Mouse (Mus musculus): ENCODE data around the gene Itgb6. TPM values are rescaled to one million over a fixed set of nuclear protein-coding genes. Genes with fewer than 3 reads are reported as not detected.

The Itgb6 gene
- 1.8 and 11.7 TPM in 2 replicates for polyA plus RNA-seq (2012; rRNA removed)

DNA sequence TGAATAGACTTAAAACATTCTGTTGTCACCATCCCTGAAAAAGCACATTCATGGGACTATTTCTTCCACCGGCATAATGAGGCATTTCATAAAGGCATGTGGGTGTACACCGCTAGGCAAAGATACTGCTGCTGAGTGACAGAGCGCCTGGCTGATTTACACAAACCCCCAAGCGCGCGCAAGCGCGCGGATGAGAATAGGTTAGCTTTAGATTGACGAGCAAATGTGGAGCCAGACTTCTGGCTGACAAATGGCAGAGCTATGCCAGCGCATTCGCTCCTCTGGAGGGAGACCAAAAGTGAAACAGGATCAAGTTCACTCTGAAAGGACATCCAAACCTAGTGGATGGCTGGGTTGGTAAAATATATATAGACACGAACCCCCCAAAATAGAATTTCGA lies at the start of gene Itgb6:
Gene Itgb6, minus strand, starts transcription at position 130 of the 400 bp plus-strand sequence.
- WGBS, result 90% methylated on average over 14 of the region's 14 CpGs
- no peak within 1 kb of the TSS for H3K27ac ChIP-seq (ENCODE audit: insufficient read depth, low read depth, low read length)
- no peaks in the 10 kb centered on the region for H3K36me3 ChIP-seq (ENCODE audit: control insufficient read depth, insufficient read depth, low read length)
- no peak within 1 kb of the TSS for H3K4me3 ChIP-seq (ENCODE audit: low read depth, low read length)
- TF ChIP-seq POLR2A (IDR thresholded peaks at IDR 0.05; ENCODE audit: low read depth, low read length) (no peak), CTCF (IDR thresholded peaks at IDR 0.05; ENCODE audit: extremely low read depth, insufficient read length, insufficient replicate concordance, low read depth, low read length) (no peak)
- no peaks in the 10 kb centered on the region for H3K4me1 ChIP-seq (ENCODE audit: control insufficient read depth, insufficient read depth, insufficient read length, low read length)
- no peaks in the 10 kb centered on the region for H3K27me3 ChIP-seq (ENCODE audit: control insufficient read depth, insufficient read depth, low read length)

DNA sequence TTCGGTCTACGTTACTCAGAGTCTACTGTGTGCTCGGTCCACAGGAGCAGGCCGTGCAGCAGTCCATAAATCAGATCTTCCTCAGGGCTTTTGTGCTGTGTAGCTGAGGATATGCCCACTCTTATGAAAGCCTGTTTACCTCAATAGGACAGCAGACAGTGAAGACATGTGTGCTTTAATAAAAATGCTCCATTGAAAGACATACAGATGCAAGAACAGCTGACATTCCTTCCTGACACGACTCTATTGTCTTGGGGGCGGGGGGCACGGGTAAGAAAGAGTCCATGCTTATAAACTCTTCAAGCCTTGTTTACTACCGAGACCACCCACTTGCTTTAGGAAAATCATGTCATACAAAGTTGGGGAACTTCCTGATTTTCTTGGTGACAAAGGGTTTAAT lies 44.0 kb upstream of the Itgb6 start:
- Histone ChIP-seq H3K27me3 (ENCODE audit: control insufficient read depth, insufficient read depth, low read length) (no peaks in the 10 kb centered on the region), H3K36me3 (ENCODE audit: control insufficient read depth, insufficient read depth, low read length) (peaks cover 1% of the 10 kb centered on the region; the same call in 1 of the 2 replicates), H3K4me3 (ENCODE audit: low read depth, low read length) (no peak overlapping the region), H3K4me1 (ENCODE audit: control insufficient read depth, insufficient read depth, insufficient read length, low read length) (no peaks in the 10 kb centered on the region), H3K27ac (ENCODE audit: insufficient read depth, low read depth, low read length) (no peak overlapping the region)
- no peak for TF ChIP-seq POLR2A (IDR thresholded peaks at IDR 0.05; ENCODE audit: low read depth, low read length)
- 86% methylated on average over 8 of the region's 8 CpGs for WGBS

GRCm38 (mm10) chr2:60756218-60756617 lies 33.8 kb upstream of the Itgb6 start:
- no peak overlapping the region for H3K27ac ChIP-seq (ENCODE audit: insufficient read depth, low read depth, low read length)
- no peak overlapping the region for H3K4me3 ChIP-seq (ENCODE audit: low read depth, low read length)
- 0 out of 2 replicates have a peak, but pooled peaks cover 3% of the 10 kb centered on the region for H3K36me3 ChIP-seq (ENCODE audit: control insufficient read depth, insufficient read depth, low read length)
- 91% methylated on average over 9 of the region's 9 CpGs for WGBS
- no peaks in the 10 kb centered on the region for H3K27me3 ChIP-seq (ENCODE audit: control insufficient read depth, insufficient read depth, low read length)
- H3K4me1 ChIP-seq (ENCODE audit: control insufficient read depth, insufficient read depth, insufficient read length, low read length), result no peaks in the 10 kb centered on the region
- TF ChIP-seq POLR2A (IDR thresholded peaks at IDR 0.05; ENCODE audit: low read depth, low read length) (no peak), CTCF (IDR thresholded peaks at IDR 0.05; ENCODE audit: extremely low read depth, insufficient read length, insufficient replicate concordance, low read depth, low read length) (no peak)

GRCm38 (mm10) chr2:60755101-60755500 lies 32.7 kb upstream of the Itgb6 start:
- no peak overlapping the region for H3K27ac ChIP-seq (ENCODE audit: insufficient read depth, low read depth, low read length)
- no peak for TF ChIP-seq CTCF (IDR thresholded peaks at IDR 0.05; ENCODE audit: extremely low read depth, insufficient read length, insufficient replicate concordance, low read depth, low read length)
- TF ChIP-seq POLR2A (IDR thresholded peaks at IDR 0.05; ENCODE audit: low read depth, low read length), result no peak
- H3K4me1 ChIP-seq (ENCODE audit: control insufficient read depth, insufficient read depth, insufficient read length, low read length), result no peaks in the 10 kb centered on the region
- H3K4me3 ChIP-seq (ENCODE audit: low read depth, low read length), result no peak overlapping the region
- H3K36me3 ChIP-seq (ENCODE audit: control insufficient read depth, insufficient read depth, low read length), result 0 out of 2 replicates have a peak, but pooled peaks cover 3% of the 10 kb centered on the region
- H3K27me3 ChIP-seq (ENCODE audit: control insufficient read depth, insufficient read depth, low read length), result no peaks in the 10 kb centered on the region
- 99% methylated on average over 7 of the region's 7 CpGs for WGBS

DNA sequence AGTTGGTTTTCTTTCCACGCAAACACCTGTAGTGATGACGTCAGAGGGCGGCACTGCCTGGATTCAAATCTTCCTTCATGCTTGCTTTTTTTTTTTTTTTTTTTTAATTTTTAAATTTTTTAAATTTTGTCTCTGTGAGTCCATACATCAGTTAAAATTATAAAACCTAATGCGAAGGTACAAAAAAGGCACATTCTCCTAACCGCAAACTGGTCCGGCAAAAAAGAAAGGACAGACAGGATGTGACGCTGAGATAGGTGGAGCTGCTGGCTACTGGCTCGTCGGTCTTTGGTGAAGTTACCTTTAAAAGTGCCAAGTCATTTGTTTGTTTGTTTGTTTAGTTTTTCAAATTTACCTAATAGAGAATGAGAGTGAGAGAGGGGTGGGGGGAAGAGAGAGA lies 28.8 kb upstream of the Itgb6 start:
- Histone ChIP-seq H3K4me3 (ENCODE audit: low read depth, low read length) (no peak overlapping the region), H3K4me1 (ENCODE audit: control insufficient read depth, insufficient read depth, insufficient read length, low read length) (no peaks in the 10 kb centered on the region), H3K36me3 (ENCODE audit: control insufficient read depth, insufficient read depth, low read length) (0 out of 2 replicates have a peak, but pooled peaks cover 3% of the 10 kb centered on the region), H3K27ac (ENCODE audit: insufficient read depth, low read depth, low read length) (no peak overlapping the region), H3K27me3 (ENCODE audit: control insufficient read depth, insufficient read depth, low read length) (no peaks in the 10 kb centered on the region)
- TF ChIP-seq POLR2A (IDR thresholded peaks at IDR 0.05; ENCODE audit: low read depth, low read length), result no peak
- no peak for TF ChIP-seq CTCF (IDR thresholded peaks at IDR 0.05; ENCODE audit: extremely low read depth, insufficient read length, insufficient replicate concordance, low read depth, low read length)
- 92% methylated on average over 9 of the region's 9 CpGs for WGBS

GRCm38 (mm10) chr2:60750591-60750990 lies 28.1 kb upstream of the Itgb6 start:
- TF ChIP-seq POLR2A (IDR thresholded peaks at IDR 0.05; ENCODE audit: low read depth, low read length) (no peak), CTCF (IDR thresholded peaks at IDR 0.05; ENCODE audit: extremely low read depth, insufficient read length, insufficient replicate concordance, low read depth, low read length) (no peak)
- Histone ChIP-seq H3K27ac (ENCODE audit: insufficient read depth, low read depth, low read length) (no peak overlapping the region), H3K4me1 (ENCODE audit: control insufficient read depth, insufficient read depth, insufficient read length, low read length) (no peaks in the 10 kb centered on the region), H3K4me3 (ENCODE audit: low read depth, low read length) (no peak overlapping the region), H3K36me3 (ENCODE audit: control insufficient read depth, insufficient read depth, low read length) (0 out of 2 replicates have a peak, but pooled peaks cover 3% of the 10 kb centered on the region), H3K27me3 (ENCODE audit: control insufficient read depth, insufficient read depth, low read length) (no peaks in the 10 kb centered on the region)
- WGBS, result 85% methylated on average over 3 of the region's 3 CpGs

- H3K4me1 ChIP-seq (ENCODE audit: control insufficient read depth, insufficient read depth, insufficient read length, low read length), result no peaks in the 10 kb centered on the region
- 0 out of 2 replicates have a peak, but pooled peaks cover under 1% of the 10 kb centered on the region for H3K36me3 ChIP-seq (ENCODE audit: control insufficient read depth, insufficient read depth, low read length)
- no peak overlapping the region for H3K4me3 ChIP-seq (ENCODE audit: low read depth, low read length)
- no peaks in the 10 kb centered on the region for H3K27me3 ChIP-seq (ENCODE audit: control insufficient read depth, insufficient read depth, low read length)
- no peak for TF ChIP-seq CTCF (IDR thresholded peaks at IDR 0.05; ENCODE audit: extremely low read depth, insufficient read length, insufficient replicate concordance, low read depth, low read length)
- no peak for TF ChIP-seq POLR2A (IDR thresholded peaks at IDR 0.05; ENCODE audit: low read depth, low read length)
- 79% methylated on average over 1 of the region's 1 CpGs for WGBS
- no peak overlapping the region for H3K27ac ChIP-seq (ENCODE audit: insufficient read depth, low read depth, low read length)
Observed at GRCm38 (mm10) chr2:60748585-60748984, 26.1 kb upstream of the Itgb6 start.

Data from small intestine, adult 2 months (tissue).